Mouse (Mus musculus): ENCODE data around the gene Snx13. TPM values are rescaled to one million over a fixed set of nuclear protein-coding genes. Genes with fewer than 3 reads are reported as not detected.

Snx13 gene
- polyA plus RNA-seq, 2 experiments = 2.5 to 7.3 TPM

DNA sequence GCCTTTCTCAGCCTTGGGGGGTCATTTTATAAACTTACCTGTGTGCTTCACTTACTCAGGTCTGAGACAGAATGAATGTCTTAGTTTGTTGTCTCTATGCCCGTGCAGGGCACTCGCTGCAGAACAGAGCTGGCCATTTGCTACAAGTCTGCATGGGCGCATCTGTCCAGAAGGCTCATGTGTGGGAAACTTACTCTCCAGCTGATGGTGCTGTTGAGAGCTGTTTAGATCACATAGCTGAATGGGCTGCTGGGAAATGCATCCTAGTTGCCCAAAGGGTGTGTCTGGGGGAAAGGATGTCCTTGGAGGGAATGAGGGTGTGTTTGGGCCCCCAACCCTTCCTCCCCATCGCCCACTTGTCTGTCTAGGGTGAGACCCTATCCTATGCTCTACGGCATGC lies 137.3 kb downstream of the Snx13 start:
- WGBS (ENCODE audit: insufficient replicate concordance) = 48% methylated on average over 5 of the region's 5 CpGs
- Histone ChIP-seq H3K4me3 (ENCODE audit: insufficient read depth in 1 of 2, low read depth in 2 of 2, low read length in 2 of 2) (no peak overlapping the region), H3K36me3 (replicated peaks; ENCODE audit: control insufficient read depth, insufficient read depth, low read depth) (no peaks in the 10 kb centered on the region)

GRCm38 (mm10) chr12:35191698-35192425 lies 144.9 kb downstream of the Snx13 start:
- H3K4me3 ChIP-seq (ENCODE audit: insufficient read depth in 1 of 2, low read depth in 2 of 2, low read length in 2 of 2) = no peak overlapping the region
- H3K27ac ChIP-seq = no peak overlapping the region
- ATAC-seq (ENCODE audit: insufficient read depth) (no peak), DNase-seq (ENCODE audit: low read depth in 3 of 3, low spot score in 3 of 3) (peak; percentile 4 to 26 (median 16))
- TF ChIP-seq CTCF (IDR thresholded peaks at IDR 0.05; ENCODE audit: low read depth) = peak; percentile 53; the same call in 1 of the 2 replicates
- no peak for TF ChIP-seq EP300 (IDR thresholded peaks at IDR 0.05; ENCODE audit: low read depth)
- H3K4me2 ChIP-seq (ENCODE audit: low read depth) = no peak overlapping the region
- no peaks in the 10 kb centered on the region for H3K9me3 ChIP-seq (ENCODE audit: control insufficient read depth, low read length)
- no peaks in the 10 kb centered on the region for H3K27me3 ChIP-seq (ENCODE audit: control insufficient read depth, insufficient read depth, low read length)
- no peak overlapping the region for H3K9ac ChIP-seq (replicated peaks)
- H3K4me1 ChIP-seq (replicated peaks; ENCODE audit: control insufficient read depth in 2 of 2, insufficient read depth in 2 of 2, low read length in 1 of 2) = no peaks in the 10 kb centered on the region
- 51% methylated on average over 17 of the region's 17 CpGs for WGBS (ENCODE audit: insufficient replicate concordance)
- no peaks in the 10 kb centered on the region for H3K36me3 ChIP-seq (replicated peaks; ENCODE audit: control insufficient read depth, insufficient read depth, low read depth)

More for the DNA sequence above, 137.3 kb downstream of the Snx13 start:
- ATAC-seq (ENCODE audit: insufficient read depth) (no peak), DNase-seq (ENCODE audit: low read depth in 3 of 3, low spot score in 3 of 3) (no peak)
- H3K4me2 ChIP-seq (ENCODE audit: low read depth) = no peak overlapping the region
- TF ChIP-seq EP300 (IDR thresholded peaks at IDR 0.05; ENCODE audit: low read depth) (no peak), CTCF (IDR thresholded peaks at IDR 0.05; ENCODE audit: low read depth) (no peak)
- H3K27ac ChIP-seq = no peak overlapping the region
- H3K4me1 ChIP-seq (replicated peaks; ENCODE audit: control insufficient read depth in 2 of 2, insufficient read depth in 2 of 2, low read length in 1 of 2) = no peaks in the 10 kb centered on the region
- no peaks in the 10 kb centered on the region for H3K27me3 ChIP-seq (ENCODE audit: control insufficient read depth, insufficient read depth, low read length)
- H3K9me3 ChIP-seq (ENCODE audit: control insufficient read depth, low read length) = no peaks in the 10 kb centered on the region
- H3K9ac ChIP-seq (replicated peaks) = no peak overlapping the region

GRCm38 (mm10) chr12:35192426-35192769 lies 145.4 kb downstream of the Snx13 start:
- 23% methylated on average over 2 of the region's 2 CpGs for WGBS (ENCODE audit: insufficient replicate concordance)

More at GRCm38 (mm10) chr12:35192426-35192769, 145.4 kb downstream of the Snx13 start:
- no peak overlapping the region for H3K9ac ChIP-seq (replicated peaks)
- H3K4me3 ChIP-seq (ENCODE audit: insufficient read depth in 1 of 2, low read depth in 2 of 2, low read length in 2 of 2) = no peak overlapping the region
- H3K4me2 ChIP-seq (ENCODE audit: low read depth) = no peak overlapping the region
- TF ChIP-seq CTCF (IDR thresholded peaks at IDR 0.05; ENCODE audit: low read depth) (no peak), EP300 (IDR thresholded peaks at IDR 0.05; ENCODE audit: low read depth) (no peak)
- H3K9me3 ChIP-seq (ENCODE audit: control insufficient read depth, low read length) = no peaks in the 10 kb centered on the region
- H3K27me3 ChIP-seq (ENCODE audit: control insufficient read depth, insufficient read depth, low read length) = no peaks in the 10 kb centered on the region
- no peaks in the 10 kb centered on the region for H3K36me3 ChIP-seq (replicated peaks; ENCODE audit: control insufficient read depth, insufficient read depth, low read depth)
- no peak overlapping the region for H3K27ac ChIP-seq
- ATAC-seq (ENCODE audit: insufficient read depth) = no peak
- H3K4me1 ChIP-seq (replicated peaks; ENCODE audit: control insufficient read depth in 2 of 2, insufficient read depth in 2 of 2, low read length in 1 of 2) = no peaks in the 10 kb centered on the region
- DNase-seq (ENCODE audit: low read depth in 3 of 3, low spot score in 3 of 3) = no peak

MicroRNAs within 50 kb of the gene (microRNA counts, 519-probe panel; counts per million panel counts)
- microRNA mmu-miR-680 = 69.9 counts per million

Small RNA genes lying within 50 kb of the gene (microRNA-seq; reads per million reads assigned to microRNA genes)
- not detected for gene Mir680-3

Other genes with a start within 250 kb of the Snx13 start
- 1.0 and 1.4 TPM in 2 replicates for gene Hdac9, start 130.1 kb upstream of the Snx13 start, polyA plus RNA-seq (2012; rRNA removed)
- 1.3 TPM in 2 replicates for gene Hdac9, start 130.1 kb upstream of the Snx13 start, polyA plus RNA-seq (2014; fragmentation: Nextera tagmentation; extraction: Ambion mirVana)
- gene Prps1l1, start 62.4 kb upstream of the Snx13 start, polyA plus RNA-seq (2012; rRNA removed) = not detected in 2 replicates
- not detected in 2 replicates for gene Prps1l1, start 62.4 kb upstream of the Snx13 start, polyA plus RNA-seq (2014; fragmentation: Nextera tagmentation; extraction: Ambion mirVana)